Mouse (Mus musculus) myocyte (in vitro differentiated cells): ENCODE data around the gene Ulk4. TPM values are rescaled to one million over a fixed set of nuclear protein-coding genes. Genes with fewer than 3 reads are reported as not detected.

Source experiments
- H3K27me3 ChIP-seq: one replicate; pipeline ENCODE4 v1.6.1; 2011; ENCODE audit not compliant: control insufficient read depth, insufficient read depth, insufficient read length
- H3K36me3 ChIP-seq: one replicate; pipeline ENCODE4 v1.6.1; 2011; ENCODE audit not compliant: control insufficient read depth, insufficient read depth
- H3K4me2 ChIP-seq: one replicate; pipeline ENCODE4 v1.6.1; 2011; ENCODE audit warnings: low read depth, control low read depth
- H3K4me3 ChIP-seq: one replicate; pipeline ENCODE4 v1.5.1; 2011; ENCODE audit warnings: mild to moderate bottlenecking, control low read depth, moderate library complexity
- H3K79me2 ChIP-seq: one replicate; pipeline ENCODE4 v1.6.1; 2011; ENCODE audit not compliant: control insufficient read depth, insufficient read depth
- H3ac ChIP-seq: one replicate; pipeline ENCODE4 v1.6.1; 2011; ENCODE audit not compliant: control insufficient read depth, insufficient read length
- CEBPB ChIP-seq: IDR thresholded peaks from 2 replicates; pipeline ENCODE4 v1.6.1; 2011; ENCODE audit warnings: mild to moderate bottlenecking, moderate library complexity; ENCODE audit not compliant: poor library complexity, insufficient read depth, severe bottlenecking
- E2F4 ChIP-seq: IDR thresholded peaks from one replicate; pipeline ENCODE4 v1.6.1; 2011; ENCODE audit warnings: mild to moderate bottlenecking, control low read depth, moderate library complexity; ENCODE audit not compliant: insufficient read depth
- MAX ChIP-seq: IDR thresholded peaks from one replicate; pipeline ENCODE4 v1.6.1; 2011; ENCODE audit warnings: low read depth, mild to moderate bottlenecking, control low read depth
- MYOD1 ChIP-seq, 3 experiments: IDR thresholded peaks; one replicate each; pipeline ENCODE4 v1.6.1; 2011; ENCODE audit warnings: control low read depth in 2 of 3, low read depth in 2 of 3, mild to moderate bottlenecking in 2 of 3, moderate library complexity in 1 of 3; ENCODE audit not compliant: insufficient read length in 2 of 3, control insufficient read depth in 1 of 3
- MYOG ChIP-seq, 3 experiments: IDR thresholded peaks; one replicate each; pipeline ENCODE4 v1.6.1; 2011; ENCODE audit warnings: control low read depth in 2 of 3, low read depth in 2 of 3, mild to moderate bottlenecking in 2 of 3; ENCODE audit not compliant: insufficient read length in 2 of 3, control insufficient read depth in 1 of 3, insufficient read depth in 1 of 3
- POLR2A ChIP-seq: IDR thresholded peaks from one replicate; pipeline ENCODE4 v1.6.1; 2011; ENCODE audit warnings: low read depth, mild to moderate bottlenecking, control low read depth, moderate library complexity; ENCODE audit not compliant: insufficient read length
- POLR2AphosphoS2 ChIP-seq: IDR thresholded peaks from one replicate; pipeline ENCODE4 v1.6.1; 2011; ENCODE audit warnings: low read depth, control low read depth; ENCODE audit not compliant: insufficient read length
- REST ChIP-seq: IDR thresholded peaks from one replicate; pipeline ENCODE4 v1.6.1; 2011; ENCODE audit warnings: mild to moderate bottlenecking, control low read depth, moderate library complexity; ENCODE audit not compliant: insufficient read depth, insufficient read length
- SRF ChIP-seq: IDR thresholded peaks from one replicate; pipeline ENCODE4 v1.6.1; 2011; ENCODE audit warnings: low read depth; ENCODE audit not compliant: control insufficient read depth, insufficient read length
- TCF12 ChIP-seq: IDR thresholded peaks from one replicate; pipeline ENCODE4 v1.6.1; 2011; ENCODE audit warnings: mild to moderate bottlenecking, control low read depth; ENCODE audit not compliant: poor library complexity, insufficient read depth, severe bottlenecking
- TCF3 ChIP-seq: IDR thresholded peaks from one replicate; pipeline ENCODE4 v1.6.1; 2011; ENCODE audit warnings: low read depth, control low read depth; ENCODE audit not compliant: insufficient read length
- USF1 ChIP-seq: IDR thresholded peaks from one replicate; pipeline ENCODE4 v1.6.1; 2011; ENCODE audit warnings: low read depth, mild to moderate bottlenecking, control low read depth, moderate library complexity
- polyA plus RNA-seq: library from polyadenylated mRNA; unstranded; fragments of >200 nt; fragmentation: generic; extraction: Trizol; gene quantifications from one replicate; pipeline ENCODE4 v1.2.1, GENCODE M21; 2012; ENCODE audit warnings: missing spikeins

Ulk4 gene
- polyA plus RNA-seq, 1 experiment = 0.85 TPM

DNA sequence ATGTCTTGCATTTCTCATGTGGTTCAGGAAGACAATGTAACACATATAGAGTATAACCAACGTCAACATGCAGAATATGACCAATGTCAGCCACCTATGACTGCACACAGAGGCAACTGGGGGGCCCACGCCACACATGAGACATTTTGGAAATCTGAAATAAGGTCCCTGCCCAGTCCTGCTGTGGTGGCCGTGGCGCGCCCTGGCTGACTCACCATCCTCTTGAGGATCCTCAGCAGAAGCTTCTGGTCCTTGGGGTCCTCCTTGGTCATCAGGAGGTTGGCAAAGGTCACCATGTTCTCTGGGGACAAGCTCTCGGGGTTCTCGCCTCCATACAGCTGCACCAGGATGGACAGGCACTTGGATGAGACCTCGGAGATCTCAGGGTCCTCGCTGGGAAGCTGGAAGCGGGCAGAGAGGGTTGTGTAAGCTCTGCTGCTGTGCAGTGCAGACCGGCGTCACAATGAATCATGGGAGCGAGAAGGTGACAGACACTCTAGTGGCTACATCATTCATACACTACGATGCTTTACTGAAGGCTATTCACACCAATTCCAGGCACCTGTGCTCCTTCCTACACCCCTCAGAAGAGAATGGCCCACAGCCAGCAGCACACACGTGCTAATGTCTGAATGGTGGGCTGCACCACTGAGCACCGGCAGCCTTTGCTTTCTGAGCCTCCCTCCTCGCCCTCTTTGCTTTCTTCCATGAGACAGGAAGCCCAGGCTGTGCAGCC, 232.4 kb downstream of the Ulk4 start:
- Histone ChIP-seq H3K27me3 (no peaks in the 10 kb centered on the region), H3ac (no peak overlapping the region), H3K4me2 (no peak overlapping the region), H3K36me3 (no peaks in the 10 kb centered on the region), H3K79me2 (no peaks in the 10 kb centered on the region), H3K4me3 (no peak overlapping the region)
- TF ChIP-seq MYOG (IDR thresholded peaks at IDR 0.05; ENCODE audit: control insufficient read depth in 1 of 3, insufficient read depth in 1 of 3, insufficient read length in 2 of 3, low read depth in 2 of 3) (no peak), MYOD1 (IDR thresholded peaks at IDR 0.05; ENCODE audit: control insufficient read depth in 1 of 3, insufficient read length in 2 of 3, low read depth in 2 of 3) (no peak), E2F4 (no peak), USF1 (no peak), CEBPB (no peak), TCF12 (no peak), MAX (no peak), POLR2AphosphoS2 (no peak), TCF3 (no peak), POLR2A (no peak), SRF (no peak), REST (no peak)

DNA sequence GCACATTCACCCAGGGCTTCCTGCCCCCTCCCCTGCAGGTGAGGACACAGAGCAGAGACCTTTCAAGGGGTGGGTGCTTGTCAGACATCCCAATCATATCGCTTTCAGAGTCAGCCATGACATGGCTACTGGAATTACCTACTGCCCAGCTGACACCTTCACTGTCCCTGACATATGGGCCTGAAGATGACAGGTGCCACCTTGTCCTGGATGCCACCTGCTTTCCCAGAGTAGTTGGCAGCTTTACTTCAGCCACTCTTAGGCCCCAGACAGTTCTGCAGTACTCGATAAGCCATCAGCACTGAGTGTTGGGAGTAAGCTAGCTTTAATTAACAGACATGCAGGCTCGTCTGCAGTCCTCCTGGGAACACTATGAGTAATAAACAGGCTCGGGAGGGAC, 234.0 kb downstream of the Ulk4 start:
- Histone ChIP-seq H3K4me2 (no peak overlapping the region), H3K4me3 (no peak overlapping the region), H3K36me3 (no peaks in the 10 kb centered on the region), H3K79me2 (no peaks in the 10 kb centered on the region), H3K27me3 (no peaks in the 10 kb centered on the region), H3ac (no peak overlapping the region)
- no peak for TF ChIP-seq TCF3
- TF ChIP-seq POLR2A = no peak
- TF ChIP-seq MAX = no peak
- TF ChIP-seq SRF = no peak
- no peak for TF ChIP-seq TCF12
- no peak for TF ChIP-seq USF1
- TF ChIP-seq CEBPB = no peak
- TF ChIP-seq MYOD1 (IDR thresholded peaks at IDR 0.05; ENCODE audit: control insufficient read depth in 1 of 3, insufficient read length in 2 of 3, low read depth in 2 of 3) = no peak

DNA sequence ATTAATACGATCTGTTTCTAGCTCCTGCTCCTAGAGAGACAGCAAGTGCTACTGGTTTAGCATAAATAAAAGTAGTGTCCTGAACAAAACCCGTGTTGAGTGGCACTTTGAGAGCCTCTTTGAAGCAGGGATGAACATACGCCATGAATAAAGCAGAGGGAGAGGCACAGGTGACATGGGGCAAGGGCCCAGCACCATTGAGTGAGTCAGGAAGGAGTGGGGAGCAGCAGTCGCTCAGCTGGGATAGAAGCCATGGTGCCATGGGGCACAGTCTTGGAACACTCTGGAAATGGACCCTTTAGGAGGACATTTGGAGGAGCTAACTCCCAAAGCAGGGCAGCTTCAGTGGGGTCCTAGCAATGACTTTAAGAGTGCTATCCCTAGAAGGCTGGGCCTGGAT, 238.6 kb downstream of the Ulk4 start:
- Histone ChIP-seq H3K79me2 (no peaks in the 10 kb centered on the region), H3K4me2 (no peak overlapping the region), H3K27me3 (no peaks in the 10 kb centered on the region), H3K36me3 (no peaks in the 10 kb centered on the region), H3K4me3 (no peak overlapping the region), H3ac (no peak overlapping the region)
- no peak for TF ChIP-seq USF1
- TF ChIP-seq MYOD1 (IDR thresholded peaks at IDR 0.05; ENCODE audit: control insufficient read depth in 1 of 3, insufficient read length in 2 of 3, low read depth in 2 of 3) = no peak
- no peak for TF ChIP-seq REST
- no peak for TF ChIP-seq POLR2AphosphoS2
- TF ChIP-seq POLR2A = no peak
- TF ChIP-seq TCF12 = no peak
- TF ChIP-seq TCF3 = no peak
- no peak for TF ChIP-seq E2F4
- no peak for TF ChIP-seq MYOG (IDR thresholded peaks at IDR 0.05; ENCODE audit: control insufficient read depth in 1 of 3, insufficient read depth in 1 of 3, insufficient read length in 2 of 3, low read depth in 2 of 3)
- TF ChIP-seq CEBPB = no peak
- no peak for TF ChIP-seq SRF
- TF ChIP-seq MAX = no peak

DNA sequence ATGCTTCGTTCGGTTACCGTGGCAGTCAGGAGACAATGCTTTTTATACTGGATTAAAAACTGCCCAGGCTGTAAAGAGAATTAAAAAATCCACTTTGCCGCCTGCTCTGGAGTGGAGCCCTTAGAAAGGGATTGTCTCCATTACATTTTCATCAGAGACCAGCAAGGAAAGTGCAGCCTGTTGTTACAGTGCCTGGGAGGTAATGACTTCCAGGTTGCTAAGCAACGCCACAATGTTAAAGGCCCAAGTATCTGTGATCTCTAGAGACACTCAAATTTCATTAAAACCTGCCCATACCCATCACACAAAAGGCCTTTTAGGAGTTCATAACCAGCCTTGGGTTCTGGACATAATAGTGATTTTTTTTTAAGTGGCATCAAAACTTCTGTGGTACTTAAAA, 239.0 kb downstream of the Ulk4 start:
- H3K4me2 ChIP-seq = no peak overlapping the region
- H3K27me3 ChIP-seq = no peaks in the 10 kb centered on the region
- H3ac ChIP-seq = no peak overlapping the region
- H3K4me3 ChIP-seq = no peak overlapping the region
- no peaks in the 10 kb centered on the region for H3K79me2 ChIP-seq
- no peaks in the 10 kb centered on the region for H3K36me3 ChIP-seq
- TF ChIP-seq TCF12 = no peak
- no peak for TF ChIP-seq TCF3
- no peak for TF ChIP-seq REST
- TF ChIP-seq MAX = no peak
- no peak for TF ChIP-seq SRF
- no peak for TF ChIP-seq MYOD1 (IDR thresholded peaks at IDR 0.05; ENCODE audit: control insufficient read depth in 1 of 3, insufficient read length in 2 of 3, low read depth in 2 of 3)
- no peak for TF ChIP-seq POLR2A
- no peak for TF ChIP-seq MYOG (IDR thresholded peaks at IDR 0.05; ENCODE audit: control insufficient read depth in 1 of 3, insufficient read depth in 1 of 3, insufficient read length in 2 of 3, low read depth in 2 of 3)
- no peak for TF ChIP-seq CEBPB
- no peak for TF ChIP-seq USF1
- no peak for TF ChIP-seq POLR2AphosphoS2
- no peak for TF ChIP-seq E2F4

DNA sequence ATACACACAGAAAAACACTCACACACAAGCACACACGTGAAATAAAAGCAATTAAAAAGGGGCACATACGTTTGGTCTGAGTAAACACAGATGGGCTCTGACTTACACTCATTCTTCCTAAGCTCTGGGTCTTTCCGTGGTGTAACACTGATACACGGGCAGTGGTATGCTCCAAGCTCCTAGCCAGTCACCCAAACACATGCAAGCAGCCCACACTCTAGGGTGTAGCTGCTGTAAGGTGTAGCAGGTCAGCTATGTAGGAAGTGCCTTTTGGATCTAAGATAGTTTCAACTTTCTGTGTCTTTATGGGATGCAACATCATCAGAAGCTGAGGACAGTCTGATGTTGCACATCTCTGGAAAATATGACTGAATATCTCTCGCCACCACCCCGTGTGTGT, 241.7 kb downstream of the Ulk4 start:
- TF ChIP-seq TCF12 (no peak), MYOG (IDR thresholded peaks at IDR 0.05; ENCODE audit: control insufficient read depth in 1 of 3, insufficient read depth in 1 of 3, insufficient read length in 2 of 3, low read depth in 2 of 3) (no peak), USF1 (no peak), CEBPB (no peak), POLR2A (no peak), SRF (no peak), MYOD1 (IDR thresholded peaks at IDR 0.05; ENCODE audit: control insufficient read depth in 1 of 3, insufficient read length in 2 of 3, low read depth in 2 of 3) (no peak)
- H3K27me3 ChIP-seq = no peaks in the 10 kb centered on the region
- H3K4me2 ChIP-seq = no peak overlapping the region

More for the DNA sequence above, 241.7 kb downstream of the Ulk4 start:
- H3K79me2 ChIP-seq = no peaks in the 10 kb centered on the region
- no peak overlapping the region for H3ac ChIP-seq
- no peaks in the 10 kb centered on the region for H3K36me3 ChIP-seq
- no peak overlapping the region for H3K4me3 ChIP-seq
